Mouse (Mus musculus) mature B cell (primary cell): ENCODE data around the gene Cobll1.

Source experiments
- in situ Hi-C: fragments of 300-500 bp; cut with MboI; formaldehyde crosslinking; loops from 2 replicates; pipeline ENCODE4 v1.14.3; 2019

Gene Cobll1

GRCm38 (mm10) chr2:65147431-65147830, 91.8 kb downstream of the Cobll1 start:
- in situ Hi-C loops = loop anchor here (5.0 to 25.0 kb wide), 2 partner anchors 185 to 415 kb away; partner anchors contain the start of gene Scn3a

- in situ Hi-C loops = loop anchor here (5.0 to 25.0 kb wide), 2 partner anchors 187 to 417 kb away; partner anchors contain the start of gene Scn3a
Measured at GRCm38 (mm10) chr2:65145421-65146117, 93.6 kb downstream of the Cobll1 start.

GRCm38 (mm10) chr2:65141093-65141661, 98.0 kb downstream of the Cobll1 start:
- in situ Hi-C loops = loop anchor here (25.0 kb wide), 1 partner anchor 421 kb away; the partner anchor contains the start of gene Scn3a

GRCm38 (mm10) chr2:65140330-65140922, 98.8 kb downstream of the Cobll1 start:
- in situ Hi-C loops = loop anchor here (25.0 kb wide), 1 partner anchor 422 kb away; the partner anchor contains the start of gene Scn3a

GRCm38 (mm10) chr2:65139606-65140329, 99.4 kb downstream of the Cobll1 start:
- in situ Hi-C loops = loop anchor here (25.0 kb wide), 1 partner anchor 423 kb away; the partner anchor contains the start of gene Scn3a

GRCm38 (mm10) chr2:65138992-65139391, 100.2 kb downstream of the Cobll1 start:
- in situ Hi-C loops = loop anchor here (25.0 kb wide), 1 partner anchor 423 kb away; the partner anchor contains the start of gene Scn3a

GRCm38 (mm10) chr2:65126141-65126783, 112.9 kb downstream of the Cobll1 start:
- in situ Hi-C loops = loop anchor here (25.0 kb wide), 1 partner anchor 436 kb away; the partner anchor contains the start of gene Scn3a

GRCm38 (mm10) chr2:65123702-65124101, 115.5 kb downstream of the Cobll1 start:
- in situ Hi-C loops = no loop called here

GRCm38 (mm10) chr2:65121435-65121834, 117.8 kb downstream of the Cobll1 start:
- in situ Hi-C loops = no loop called here

- in situ Hi-C loops = no loop called here
Measured at GRCm38 (mm10) chr2:65121012-65121411, 118.2 kb downstream of the Cobll1 start.

- in situ Hi-C loops = no loop called here
Measured at GRCm38 (mm10) chr2:65120112-65120511, 119.1 kb downstream of the Cobll1 start.

GRCm38 (mm10) chr2:65119667-65120066, 119.5 kb downstream of the Cobll1 start:
- in situ Hi-C loops = no loop called here

- in situ Hi-C loops = no loop called here
Measured at GRCm38 (mm10) chr2:65119076-65119475, 120.1 kb downstream of the Cobll1 start.

- in situ Hi-C loops = no loop called here
Measured at GRCm38 (mm10) chr2:65117859-65118258, 121.3 kb downstream of the Cobll1 start.

GRCm38 (mm10) chr2:65116428-65117125, 122.6 kb downstream of the Cobll1 start:
- in situ Hi-C loops = no loop called here

GRCm38 (mm10) chr2:65113191-65113590, 126.0 kb downstream of the Cobll1 start:
- in situ Hi-C loops = no loop called here

GRCm38 (mm10) chr2:65104569-65104968, 134.6 kb downstream of the Cobll1 start:
- in situ Hi-C loops = no loop called here

- in situ Hi-C loops = no loop called here
Measured at GRCm38 (mm10) chr2:65103801-65104200, 135.4 kb downstream of the Cobll1 start.

GRCm38 (mm10) chr2:65101388-65101787, 137.8 kb downstream of the Cobll1 start:
- in situ Hi-C loops = no loop called here

- in situ Hi-C loops = no loop called here
Measured at GRCm38 (mm10) chr2:65100001-65100400, 139.2 kb downstream of the Cobll1 start.

- in situ Hi-C loops = no loop called here
Measured at GRCm38 (mm10) chr2:65095571-65095970, 143.6 kb downstream of the Cobll1 start.
